Mouse (Mus musculus) testis, adult 2 months (tissue): Measurements from ENCODE around the gene Cnot10.

Source experiments
- CTCF ChIP-seq: fragments of 200-500 bp; IDR thresholded peaks from 2 replicates; pipeline ENCODE4 v1.5.1; 2012; ENCODE audit warnings: low read depth, mild to moderate bottlenecking, inconsistent platforms, low read length, moderate library complexity; ENCODE audit not compliant: control insufficient read depth, insufficient read depth, insufficient replicate concordance
- POLR2A ChIP-seq: fragments of 200-500 bp; IDR thresholded peaks from 2 replicates; pipeline ENCODE4 v1.6.1; 2012; ENCODE audit warnings: low read depth, mild to moderate bottlenecking, inconsistent platforms, low read length, moderate library complexity; ENCODE audit not compliant: control insufficient read depth

DNA sequence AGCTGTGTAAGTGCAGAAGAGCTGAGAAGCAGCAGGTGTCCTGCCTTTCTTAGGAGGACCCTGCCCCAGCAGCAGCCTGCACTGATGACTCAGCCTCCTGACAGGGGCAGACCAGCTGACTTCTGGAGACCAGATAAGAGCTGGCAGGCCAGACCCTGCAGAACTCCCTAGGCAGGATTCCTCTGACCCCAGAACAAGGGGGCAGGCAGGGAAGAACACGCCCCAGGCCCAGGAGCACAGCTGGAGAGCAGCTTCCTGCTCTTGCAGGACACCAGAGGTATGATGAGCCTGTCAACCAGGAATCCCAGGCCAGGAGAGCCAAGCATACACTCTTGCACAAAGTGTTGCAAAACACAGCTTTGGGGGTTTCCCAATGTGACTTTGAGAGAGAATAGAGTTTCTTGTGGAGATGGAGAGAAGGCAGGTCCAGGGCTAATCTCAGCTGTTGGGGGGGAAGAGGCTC lies 98.7 kb downstream of the Cnot10 start:
- TF ChIP-seq POLR2A: no peak
- no peak for TF ChIP-seq CTCF
